Mouse (Mus musculus): ENCODE data around the gene Stra8.

- TF ChIP-seq ZNF384 (IDR thresholded peaks at IDR 0.05; ENCODE audit: low read depth, low read length) = no peak
- no peak for TF ChIP-seq CHD2 (IDR thresholded peaks at IDR 0.05; ENCODE audit: low read depth, low read length)
These were observed 10.2 kb upstream of the Stra8 start for GRCm38 (mm10) chr6:34909631-34910345.

Data from ES-E14 (cell line).